In genomic region chr19:6498350-6499131, GRCm38 (mm10) we compare ENCODE assay signal across 9 mouse cellular contexts. TPM values are rescaled to one million over a fixed set of nuclear protein-coding genes. Genes with fewer than 3 reads are reported as not detected.
DNase-seq lines count a peak whose midpoint lies in the region; ATAC-seq lines count a peak whose summit lies in the region.
"Had no signal": no experiment of that assay in that cellular context is flagged by ENCODE, and none has a peak within 500 bp of the region (broad histone marks: within the 10 kb centered on the region; RNA-seq: fewer than 3 reads in every experiment).

No protein-coding gene starts in this region.

- H3K9ac ChIP-seq in heart, embryonic 14.5 days (ENCODE audit: low read length), result peak overlapping the region; percentile 36; the same call in 1 of the 2 replicates

- ATAC-seq in heart, embryonic 14.5 days (ENCODE audit: insufficient number of reproducible peaks, insufficient read depth, low FRiP score, low read depth), result no peak
- no peak for ATAC-seq in CD4-positive, CD25-positive, alpha-beta regulatory T cell, adult 4 months

- intact Hi-C loops in heart, postnatal 10 days (cut with DNase I), result no loop called here
- intact Hi-C loops in left cerebral cortex, postnatal 4 days (cut with DNase I), result no loop called here

- H3K27ac ChIP-seq in heart, embryonic 14.5 days (replicated peaks in 1 of 2; ENCODE audit: control insufficient read depth in 1 of 2, insufficient read depth in 1 of 2, low read depth in 2 of 2, low read length in 2 of 2), result no peak overlapping the region
- H3K27ac ChIP-seq in hindbrain, embryonic 10.5 days, result peak overlapping the region; percentile 90
- peak overlapping the region; percentile 88 for H3K27ac ChIP-seq in midbrain, embryonic 10.5 days (replicated peaks)

- peaks cover 94% of the 10 kb centered on the region for H3K27me3 ChIP-seq in heart, embryonic 14.5 days (ENCODE audit: control insufficient read depth, insufficient read depth, low read length)
- peaks cover 98% of the 10 kb centered on the region for H3K27me3 ChIP-seq in hindbrain, embryonic 10.5 days (ENCODE audit: insufficient read depth, poor library complexity, severe bottlenecking)
- H3K27me3 ChIP-seq in midbrain, embryonic 10.5 days (ENCODE audit: low read depth, poor library complexity, severe bottlenecking), result peaks cover 98% of the 10 kb centered on the region

- peak overlapping the region; percentile 64 for H3K4me2 ChIP-seq in heart, embryonic 14.5 days (ENCODE audit: low read length)

- no peak for DNase-seq in heart, postnatal 10 days
- peak; percentile 70 to 72 for DNase-seq in cerebellum, postnatal 10 days
- no peak for DNase-seq in hindbrain, embryonic 10.5 days (ENCODE audit: low spot score)
- DNase-seq in midbrain, embryonic 10.5 days (ENCODE audit: low spot score), result no peak
- no peak for DNase-seq in left cerebral cortex, postnatal 4 days
- DNase-seq in ovary, postnatal 36 days (ENCODE audit: low spot score), result no peak

- WGBS in heart, embryonic 14.5 days, result 8% methylated on average over 20 of the region's 38 CpGs
- 4% methylated on average over 32 of the region's 38 CpGs for WGBS in hindbrain, embryonic 10.5 days
- 5% methylated on average over 33 of the region's 38 CpGs for WGBS in midbrain, embryonic 10.5 days

- H3K36me3 ChIP-seq in heart, embryonic 14.5 days (ENCODE audit: control insufficient read depth, insufficient read depth, low read length), result no peaks in the 10 kb centered on the region
- H3K36me3 ChIP-seq in hindbrain, embryonic 10.5 days, result no peaks in the 10 kb centered on the region
- no peaks in the 10 kb centered on the region for H3K36me3 ChIP-seq in midbrain, embryonic 10.5 days

- no peaks in the 10 kb centered on the region for H3K9me3 ChIP-seq in heart, embryonic 14.5 days (ENCODE audit: control insufficient read depth, low read length)
- H3K9me3 ChIP-seq in hindbrain, embryonic 10.5 days, result no peaks in the 10 kb centered on the region
- no peaks in the 10 kb centered on the region for H3K9me3 ChIP-seq in midbrain, embryonic 10.5 days (replicated peaks)

- H3K4me1 ChIP-seq in heart, embryonic 14.5 days (ENCODE audit: control insufficient read depth in 2 of 2, insufficient read depth in 2 of 2, low read length in 2 of 2), result peaks cover 0 to 9% of the 10 kb centered on the region in 2 experiments; a peak in 3 of 4 replicates
- peaks cover 99% of the 10 kb centered on the region for H3K4me1 ChIP-seq in hindbrain, embryonic 10.5 days (replicated peaks)
- H3K4me1 ChIP-seq in midbrain, embryonic 10.5 days, result peaks cover 99% of the 10 kb centered on the region

- H3K4me3 ChIP-seq in heart, embryonic 14.5 days (ENCODE audit: control insufficient read depth in 1 of 2, insufficient read depth in 1 of 2, low read depth in 1 of 2, low read length in 2 of 2), result peak overlapping the region; percentile 17 to 43; a peak in 3 of 4 replicates
- H3K4me3 ChIP-seq in hindbrain, embryonic 10.5 days, result peak overlapping the region; percentile 73
- peak overlapping the region; percentile 67 for H3K4me3 ChIP-seq in midbrain, embryonic 10.5 days

RNA-seq across cellular contexts. Expression of gene Slc22a12, which starts 44.3 kb away (rescaled TPM):
- not detected in 2 replicates for polyA plus RNA-seq in heart, embryonic 14.5 days (2014; fragmentation: Nextera tagmentation; extraction: Ambion mirVana)
- total RNA-seq in heart, postnatal 10 days (2021), result not detected
- not detected in 2 replicates for polyA plus RNA-seq in hindbrain, embryonic 10.5 days (2016; fragmentation: Nextera tagmentation; extraction: Ambion mirVana)
- polyA plus RNA-seq in midbrain, embryonic 10.5 days (2016; fragmentation: Nextera tagmentation; extraction: Ambion mirVana), result not detected in 2 replicates
- under 1 TPM in 1 of 2 experiments, not detected in 1; 0.30 TPM for total RNA-seq in left cerebral cortex, postnatal 4 days (2021)
- not detected for polyA plus RNA-seq in CD4-positive, CD25-positive, alpha-beta regulatory T cell, adult 4 months (2017; shearing (Covaris generic))
- polyA plus RNA-seq: thymus, postnatal 0 days had no signal

Comparison
In these comparisons a context has a peak if more than half of its experiments do, and no peak if none do; other contexts are left out.
1. H3K27ac ChIP-seq: peak in hindbrain, embryonic 10.5 days (single experiment) and midbrain, embryonic 10.5 days (single experiment); none in heart, embryonic 14.5 days (0 of 2).
2. DNase-seq: peak in cerebellum, postnatal 10 days (2 of 2); none in heart, postnatal 10 days (0 of 2), hindbrain, embryonic 10.5 days (single experiment), midbrain, embryonic 10.5 days (single experiment), left cerebral cortex, postnatal 4 days (single experiment) and ovary, postnatal 36 days (single experiment).
3. Peak in every context shown above with its lines, with median percentiles within 50 percentile points of each other: H3K4me3 ChIP-seq.